In genomic region chr19:7066034-7066827, GRCm38 (mm10) we compare ENCODE assay signal across 8 mouse cellular contexts. TPM values are rescaled to one million over a fixed set of nuclear protein-coding genes. Genes with fewer than 3 reads are reported as not detected.
DNase-seq lines count a peak whose midpoint lies in the region; ATAC-seq and TF ChIP-seq lines count a peak whose summit lies in the region.

No protein-coding gene starts in this region.

- no peaks in the 10 kb centered on the region for H3K9me3 ChIP-seq in heart, embryonic 14.5 days (ENCODE audit: control insufficient read depth, low read length)
- no peaks in the 10 kb centered on the region for H3K9me3 ChIP-seq in kidney, embryonic 15.5 days (replicated peaks)
- no peaks in the 10 kb centered on the region for H3K9me3 ChIP-seq in midbrain, embryonic 14.5 days (ENCODE audit: control insufficient read depth, low read length)

- H3K4me2 ChIP-seq in heart, embryonic 14.5 days (ENCODE audit: low read length): peak overlapping the region; percentile 20; the same call in 1 of the 2 replicates
- peak overlapping the region; percentile 25; the same call in 1 of the 2 replicates for H3K4me2 ChIP-seq in kidney, embryonic 15.5 days
- H3K4me2 ChIP-seq in midbrain, embryonic 14.5 days (ENCODE audit: low read length): no peak overlapping the region

- H3K27ac ChIP-seq in bone marrow macrophage, adult 2 months (ENCODE audit: insufficient read depth, low read depth, low read length): peak overlapping the region; percentile 4; the same call in 1 of the 2 replicates
- no peak overlapping the region for H3K27ac ChIP-seq in heart, embryonic 14.5 days (replicated peaks in 1 of 2; ENCODE audit: control insufficient read depth in 1 of 2, insufficient read depth in 1 of 2, low read depth in 2 of 2, low read length in 2 of 2)
- H3K27ac ChIP-seq in kidney, embryonic 15.5 days: no peak overlapping the region
- H3K27ac ChIP-seq in midbrain, embryonic 14.5 days (replicated peaks; ENCODE audit: low read depth, low read length): 0 out of 2 replicates have a peak overlapping the region, but pooled peaks have one; percentile 38

- intact Hi-C loops in left cerebral cortex, postnatal 4 days (cut with DNase I): loop anchor here (5.0 to 10.0 kb wide), 3 partner anchors 96 to 279 kb away; partner anchors contain the start of gene Mark2

- no peak for TF ChIP-seq POLR2A in bone marrow macrophage, adult 2 months (IDR thresholded peaks at IDR 0.05; ENCODE audit: borderline replicate concordance, low read depth, low read length)

- no peaks in the 10 kb centered on the region for H3K36me3 ChIP-seq in heart, embryonic 14.5 days (ENCODE audit: control insufficient read depth, insufficient read depth, low read length)
- H3K36me3 ChIP-seq in kidney, embryonic 15.5 days: no peaks in the 10 kb centered on the region
- H3K36me3 ChIP-seq in midbrain, embryonic 14.5 days (ENCODE audit: control insufficient read depth, insufficient read depth, low read length): no peaks in the 10 kb centered on the region

- TF ChIP-seq CTCF in bone marrow macrophage, adult 2 months (IDR thresholded peaks at IDR 0.05; ENCODE audit: low read depth, low read length): no peak

- no peak overlapping the region for H3K4me3 ChIP-seq in bone marrow macrophage, adult 2 months (ENCODE audit: insufficient read depth, low read length)
- no peak overlapping the region for H3K4me3 ChIP-seq in heart, embryonic 14.5 days (ENCODE audit: control insufficient read depth in 1 of 2, insufficient read depth in 1 of 2, low read depth in 1 of 2, low read length in 2 of 2)
- H3K4me3 ChIP-seq in kidney, embryonic 15.5 days (replicated peaks): no peak overlapping the region
- no peak overlapping the region for H3K4me3 ChIP-seq in midbrain, embryonic 14.5 days (replicated peaks; ENCODE audit: low read depth, low read length)

- DNase-seq in left cerebral cortex, postnatal 4 days: peak; percentile 79
- no peak for DNase-seq in left cerebral cortex, adult 9 months (ENCODE audit: low spot score in 2 of 2)
- peak; percentile 67 for DNase-seq in midbrain, embryonic 14.5 days
- peak; percentile 77 to 86 for DNase-seq in thymus, postnatal 36 days
- DNase-seq in cerebellum, adult 11-12 months: no peak

- ATAC-seq in heart, embryonic 14.5 days (ENCODE audit: insufficient number of reproducible peaks, insufficient read depth, low FRiP score, low read depth): peak; percentile 24
- no peak for ATAC-seq in kidney, embryonic 15.5 days (replicated peaks; ENCODE audit: low FRiP score)
- no peak for ATAC-seq in midbrain, embryonic 14.5 days (ENCODE audit: low FRiP score, low TSS enrichment)

- peak overlapping the region; percentile 42; the same call in 1 of the 2 replicates for H3K9ac ChIP-seq in heart, embryonic 14.5 days (ENCODE audit: low read length)
- no peak overlapping the region for H3K9ac ChIP-seq in kidney, embryonic 15.5 days
- no peak overlapping the region; the same call in 1 of the 2 replicates for H3K9ac ChIP-seq in midbrain, embryonic 14.5 days (replicated peaks; ENCODE audit: low read length)

- peaks cover 12% of the 10 kb centered on the region for H3K4me1 ChIP-seq in bone marrow macrophage, adult 2 months (ENCODE audit: control insufficient read depth, insufficient read depth, low read length)
- H3K4me1 ChIP-seq in heart, embryonic 14.5 days (ENCODE audit: control insufficient read depth in 2 of 2, insufficient read depth in 2 of 2, low read length in 2 of 2): peaks cover 18 to 21% of the 10 kb centered on the region in 2 experiments
- peaks cover 57% of the 10 kb centered on the region for H3K4me1 ChIP-seq in kidney, embryonic 15.5 days
- peaks cover 47% of the 10 kb centered on the region for H3K4me1 ChIP-seq in midbrain, embryonic 14.5 days (ENCODE audit: control insufficient read depth, insufficient read depth, low read length)

- 35% methylated on average over 15 of the region's 15 CpGs for WGBS in heart, embryonic 14.5 days
- 30% methylated on average over 15 of the region's 15 CpGs for WGBS in kidney, embryonic 15.5 days
- 37% methylated on average over 15 of the region's 15 CpGs for WGBS in midbrain, embryonic 14.5 days

- peaks cover 17% of the 10 kb centered on the region for H3K27me3 ChIP-seq in heart, embryonic 14.5 days (ENCODE audit: control insufficient read depth, insufficient read depth, low read length)
- H3K27me3 ChIP-seq in kidney, embryonic 15.5 days: peaks cover 20% of the 10 kb centered on the region
- 0 out of 2 replicates have a peak, but pooled peaks cover 2% of the 10 kb centered on the region for H3K27me3 ChIP-seq in midbrain, embryonic 14.5 days (ENCODE audit: control insufficient read depth, insufficient read depth, low read length)

RNA-seq across cellular contexts. Expression of gene Macrod1, which starts 9.6 kb away (rescaled TPM):
- 1 to 10 TPM; 5.5 to 6.3 TPM for total RNA-seq in left cerebral cortex, postnatal 4 days (2021)
- polyA plus RNA-seq in bone marrow macrophage, adult 2 months (2012; ENCODE audit: insufficient read depth, insufficient read length, missing spikeins): 14.9 and 18.3 TPM in 2 replicates
- 50.5 and 53.0 TPM in 2 replicates for polyA plus RNA-seq in heart, embryonic 14.5 days (2014; fragmentation: Nextera tagmentation; extraction: Ambion mirVana)
- 13.9 and 14.8 TPM in 2 replicates for polyA plus RNA-seq in kidney, embryonic 15.5 days (2015; fragmentation: Nextera tagmentation; extraction: Ambion mirVana)
- 3.4 and 3.9 TPM in 2 replicates for polyA plus RNA-seq in midbrain, embryonic 14.5 days (2014; fragmentation: Nextera tagmentation; extraction: Ambion mirVana)

RNA-seq across cellular contexts. Expression of gene Stip1, which starts 26.5 kb away (rescaled TPM):
- total RNA-seq in left cerebral cortex, postnatal 4 days (2021): 100 to 1,000 TPM; 127 to 130 TPM
- 54.7 and 56.2 TPM in 2 replicates for polyA plus RNA-seq in bone marrow macrophage, adult 2 months (2012; ENCODE audit: insufficient read depth, insufficient read length, missing spikeins)
- 174 and 175 TPM in 2 replicates for polyA plus RNA-seq in heart, embryonic 14.5 days (2014; fragmentation: Nextera tagmentation; extraction: Ambion mirVana)
- 290 and 298 TPM in 2 replicates for polyA plus RNA-seq in kidney, embryonic 15.5 days (2015; fragmentation: Nextera tagmentation; extraction: Ambion mirVana)
- polyA plus RNA-seq in midbrain, embryonic 14.5 days (2014; fragmentation: Nextera tagmentation; extraction: Ambion mirVana): 180 and 217 TPM in 2 replicates

RNA-seq across cellular contexts. Expression of gene Flrt1, which starts 39.3 kb away (rescaled TPM):
- total RNA-seq in left cerebral cortex, postnatal 4 days (2021): 10 to 100 TPM; 22.4 to 23.5 TPM
- polyA plus RNA-seq in bone marrow macrophage, adult 2 months (2012; ENCODE audit: insufficient read depth, insufficient read length, missing spikeins): not detected in 2 replicates
- 1.4 and 1.5 TPM in 2 replicates for polyA plus RNA-seq in heart, embryonic 14.5 days (2014; fragmentation: Nextera tagmentation; extraction: Ambion mirVana)
- polyA plus RNA-seq in kidney, embryonic 15.5 days (2015; fragmentation: Nextera tagmentation; extraction: Ambion mirVana): 4.4 and 5.0 TPM in 2 replicates
- 7.0 and 10.2 TPM in 2 replicates for polyA plus RNA-seq in midbrain, embryonic 14.5 days (2014; fragmentation: Nextera tagmentation; extraction: Ambion mirVana)

RNA-seq across cellular contexts. Expression of gene Fermt3, which starts 47.0 kb away (rescaled TPM):
- total RNA-seq in left cerebral cortex, postnatal 4 days (2021): 1 to 10 TPM; 3.2 to 3.4 TPM
- 179 and 190 TPM in 2 replicates for polyA plus RNA-seq in bone marrow macrophage, adult 2 months (2012; ENCODE audit: insufficient read depth, insufficient read length, missing spikeins)
- 5.2 and 6.6 TPM in 2 replicates for polyA plus RNA-seq in heart, embryonic 14.5 days (2014; fragmentation: Nextera tagmentation; extraction: Ambion mirVana)
- 6.9 and 8.3 TPM in 2 replicates for polyA plus RNA-seq in kidney, embryonic 15.5 days (2015; fragmentation: Nextera tagmentation; extraction: Ambion mirVana)
- 1.7 and 3.0 TPM in 2 replicates for polyA plus RNA-seq in midbrain, embryonic 14.5 days (2014; fragmentation: Nextera tagmentation; extraction: Ambion mirVana)

Comparison
In these comparisons a context has a peak if more than half of its experiments do, and no peak if none do; other contexts are left out.
1. DNase-seq: peak in left cerebral cortex, postnatal 4 days (single experiment), midbrain, embryonic 14.5 days (single experiment) and thymus, postnatal 36 days (2 of 2); none in left cerebral cortex, adult 9 months (0 of 2) and cerebellum, adult 11-12 months (single experiment).
2. H3K27ac ChIP-seq: peak in bone marrow macrophage, adult 2 months (single experiment) and midbrain, embryonic 14.5 days (single experiment); none in heart, embryonic 14.5 days (0 of 2) and kidney, embryonic 15.5 days (single experiment).